9 mouse cellular contexts compared by ENCODE assay signal in the genomic region with DNA sequence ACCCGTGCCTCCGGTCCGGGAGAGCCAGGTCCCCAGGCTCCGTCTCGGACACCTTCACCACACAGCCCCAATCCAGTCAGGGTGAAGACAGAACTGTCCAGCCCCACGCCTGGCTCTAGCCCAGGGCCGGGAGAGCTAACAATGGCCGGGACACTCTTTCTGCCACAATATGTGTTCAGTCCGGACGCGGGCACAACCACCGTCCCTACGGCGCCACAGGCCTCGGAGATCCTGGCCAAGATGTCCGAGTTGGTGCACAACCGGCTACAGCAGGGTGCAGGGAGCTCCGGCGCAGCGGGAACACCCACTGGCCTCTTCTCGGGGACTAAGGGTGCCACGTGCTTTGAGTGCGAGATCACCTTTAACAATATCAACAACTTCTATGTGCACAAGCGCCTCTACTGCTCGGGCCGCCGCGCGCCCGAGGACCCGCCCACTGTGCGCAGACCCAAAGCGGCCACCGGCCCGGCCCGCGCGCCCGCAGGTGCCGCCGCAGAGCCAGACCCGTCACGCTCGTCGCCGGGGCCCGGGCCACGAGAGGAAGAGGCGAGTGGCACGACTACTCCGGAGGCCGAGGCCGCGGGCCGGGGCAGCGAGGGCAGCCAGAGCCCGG. TPM values are rescaled to one million over a fixed set of nuclear protein-coding genes. Genes with fewer than 3 reads are reported as not detected.
DNase-seq lines count a peak whose midpoint lies in the region; ATAC-seq lines count a peak whose summit lies in the region.
"Had no signal": no experiment of that assay in that cellular context is flagged by ENCODE, and none has a peak within 500 bp of the region (broad histone marks: within the 10 kb centered on the region; RNA-seq: fewer than 3 reads in every experiment).

No protein-coding gene starts in this region.

- no peak overlapping the region for H3K27ac ChIP-seq in heart, embryonic 12.5 days (ENCODE audit: poor library complexity, severe bottlenecking)
- H3K27ac ChIP-seq in forebrain, embryonic 10.5 days, result peak overlapping the region; percentile 71
- H3K27ac ChIP-seq in midbrain, embryonic 15.5 days, result 0 out of 2 replicates have a peak overlapping the region, but pooled peaks have one; percentile 3

- peak overlapping the region; percentile 38 for H3K4me3 ChIP-seq in heart, embryonic 12.5 days
- H3K4me3 ChIP-seq in forebrain, embryonic 10.5 days, result peak overlapping the region; percentile 68
- H3K4me3 ChIP-seq in midbrain, embryonic 15.5 days, result peak overlapping the region; percentile 50

- no peaks in the 10 kb centered on the region for H3K9me3 ChIP-seq in heart, embryonic 12.5 days (replicated peaks)
- H3K9me3 ChIP-seq in forebrain, embryonic 10.5 days, result no peaks in the 10 kb centered on the region
- no peaks in the 10 kb centered on the region for H3K9me3 ChIP-seq in midbrain, embryonic 15.5 days

- H3K4me1 ChIP-seq in heart, embryonic 12.5 days (replicated peaks), result peaks cover 37% of the 10 kb centered on the region
- peaks cover 34% of the 10 kb centered on the region for H3K4me1 ChIP-seq in forebrain, embryonic 10.5 days
- peaks cover 16% of the 10 kb centered on the region for H3K4me1 ChIP-seq in midbrain, embryonic 15.5 days

- peaks cover 85% of the 10 kb centered on the region for H3K36me3 ChIP-seq in heart, embryonic 12.5 days
- peaks cover 5% of the 10 kb centered on the region; the same call in 1 of the 2 replicates for H3K36me3 ChIP-seq in forebrain, embryonic 10.5 days (replicated peaks)
- H3K36me3 ChIP-seq in midbrain, embryonic 15.5 days (replicated peaks), result no peaks in the 10 kb centered on the region

- DNase-seq in heart, adult 8-10 months (ENCODE audit: low spot score), result no peak
- no peak for DNase-seq in forebrain, embryonic 10.5 days (ENCODE audit: extremely low spot score, low spot score)
- peak; percentile 20 to 66 for DNase-seq in kidney, postnatal 25 days
- DNase-seq in adipocyte (ENCODE audit: low spot score), result no peak
- DNase-seq in spleen, postnatal 4 days (ENCODE audit: low spot score in 2 of 2), result no peak

- peak overlapping the region; percentile 68 for H3K4me2 ChIP-seq in heart, embryonic 12.5 days
- H3K4me2 ChIP-seq in midbrain, embryonic 15.5 days, result peak overlapping the region; percentile 77

- 42% methylated on average over 57 of the region's 57 CpGs for WGBS in heart, embryonic 12.5 days
- WGBS in forebrain, embryonic 10.5 days, result 7% methylated on average over 57 of the region's 57 CpGs
- 7% methylated on average over 57 of the region's 57 CpGs for WGBS in midbrain, embryonic 15.5 days

- peak overlapping the region; percentile 45; the same call in 1 of the 2 replicates for H3K9ac ChIP-seq in heart, embryonic 12.5 days
- peak overlapping the region; percentile 51 for H3K9ac ChIP-seq in midbrain, embryonic 15.5 days

- 0 out of 2 replicates have a peak, but pooled peaks have one; percentile 0 for ATAC-seq in heart, embryonic 12.5 days (ENCODE audit: insufficient number of reproducible peaks, low FRiP score)
- ATAC-seq in midbrain, embryonic 15.5 days (replicated peaks), result peak; percentile 27
- no peak for ATAC-seq in erythroblast, adult 5-6 weeks (replicated peaks; ENCODE audit: low FRiP score, poor library complexity, severe bottlenecking)

- H3K27me3 ChIP-seq in heart, embryonic 12.5 days (replicated peaks), result peaks cover 8% of the 10 kb centered on the region; the same call in 1 of the 2 replicates
- H3K27me3 ChIP-seq in forebrain, embryonic 10.5 days (ENCODE audit: poor library complexity, severe bottlenecking), result peaks cover 78% of the 10 kb centered on the region
- peaks cover 49% of the 10 kb centered on the region for H3K27me3 ChIP-seq in midbrain, embryonic 15.5 days (replicated peaks)

RNA-seq across cellular contexts. Expression of a gene that starts 24.8 kb away (rescaled TPM):
- polyA plus RNA-seq in heart, embryonic 12.5 days (2016; fragmentation: Nextera tagmentation; extraction: Ambion mirVana), result not detected in 2 replicates
- not detected for total RNA-seq in heart, adult 8-10 months (2022)
- not detected in 2 replicates for polyA plus RNA-seq in forebrain, embryonic 10.5 days (2016; fragmentation: Nextera tagmentation; extraction: Ambion mirVana)
- not detected in 2 replicates for polyA plus RNA-seq in midbrain, embryonic 15.5 days (2015; fragmentation: Nextera tagmentation; extraction: Ambion mirVana)
- total RNA-seq in erythroblast, adult 5-6 weeks (2015; ENCODE audit: low replicate concordance), result not detected in 2 replicates
- total RNA-seq in erythroblast, adult 5-6 weeks (2017; ENCODE audit: low replicate concordance), result not detected in 2 replicates
- polyA plus RNA-seq: spleen, adult 2 months had no signal

RNA-seq across cellular contexts. Expression of a gene that starts 40.7 kb away (rescaled TPM):
- polyA plus RNA-seq in heart, embryonic 12.5 days (2016; fragmentation: Nextera tagmentation; extraction: Ambion mirVana), result 41.4 and 43.0 TPM in 2 replicates
- 10 to 100 TPM; 21.2 to 24.0 (median 22.4) TPM for total RNA-seq in heart, adult 8-10 months (2022)
- 73.2 and 81.1 TPM in 2 replicates for polyA plus RNA-seq in forebrain, embryonic 10.5 days (2016; fragmentation: Nextera tagmentation; extraction: Ambion mirVana)
- 38.9 and 41.3 TPM in 2 replicates for polyA plus RNA-seq in midbrain, embryonic 15.5 days (2015; fragmentation: Nextera tagmentation; extraction: Ambion mirVana)
- total RNA-seq in erythroblast, adult 5-6 weeks (2015; ENCODE audit: low replicate concordance), result 10.8 and 14.2 TPM in 2 replicates
- total RNA-seq in erythroblast, adult 5-6 weeks (2017; ENCODE audit: low replicate concordance), result 22.2 and 31.5 TPM in 2 replicates

RNA-seq across cellular contexts. Expression of a gene that starts 53.8 kb away (rescaled TPM):
- polyA plus RNA-seq in heart, embryonic 12.5 days (2016; fragmentation: Nextera tagmentation; extraction: Ambion mirVana), result 8.0 and 9.2 TPM in 2 replicates
- total RNA-seq in heart, adult 8-10 months (2022), result 10 to 100 TPM; 18.1 to 23.2 (median 21.3) TPM
- polyA plus RNA-seq in forebrain, embryonic 10.5 days (2016; fragmentation: Nextera tagmentation; extraction: Ambion mirVana), result 0.82 and 0.88 TPM in 2 replicates
- polyA plus RNA-seq in midbrain, embryonic 15.5 days (2015; fragmentation: Nextera tagmentation; extraction: Ambion mirVana), result 1.5 and 1.8 TPM in 2 replicates
- 54.2 and 55.4 TPM in 2 replicates for total RNA-seq in erythroblast, adult 5-6 weeks (2015; ENCODE audit: low replicate concordance)
- total RNA-seq in erythroblast, adult 5-6 weeks (2017; ENCODE audit: low replicate concordance), result 196 and 459 TPM in 2 replicates

Comparison
In these comparisons a context has a peak if more than half of its experiments do, and no peak if none do; other contexts are left out.
1. DNase-seq: peak in kidney, postnatal 25 days (2 of 2); none in heart, adult 8-10 months (single experiment), forebrain, embryonic 10.5 days (single experiment), adipocyte (single experiment) and spleen, postnatal 4 days (0 of 2).
2. Peak in every context shown above with its lines, with median percentiles within 50 percentile points of each other: H3K4me3 ChIP-seq.